Mouse (Mus musculus) olfactory bulb, adult 2 months (tissue): ENCODE measurements around the gene Ifrd2.

Source experiments
- CTCF ChIP-seq: fragments of 200-500 bp; IDR thresholded peaks from 2 replicates; pipeline ENCODE4 v1.5.1; 2012; ENCODE audit warnings: low read depth, mild to moderate bottlenecking, low read length, moderate library complexity; ENCODE audit not compliant: insufficient read depth
- POLR2A ChIP-seq: fragments of 200-500 bp; IDR thresholded peaks from 2 replicates; pipeline ENCODE4 v1.6.1; 2012; ENCODE audit warnings: mild to moderate bottlenecking, low read depth, low read length, moderate library complexity; ENCODE audit not compliant: insufficient read depth

GRCm38 (mm10) chr9:107542721-107543120 lies 44.7 kb upstream of the Ifrd2 start:
- TF ChIP-seq POLR2A (no peak), CTCF (no peak)
